Comparison of ENCODE assay signal across 14 mouse cellular contexts in genomic region chr4:57258159-57259035, GRCm38 (mm10). TPM values are rescaled to one million over a fixed set of nuclear protein-coding genes. Genes with fewer than 3 reads are reported as not detected.
A peak's percentile ranks its signal among the peaks of the same experiment; 100 is the strongest.
DNase-seq lines count a peak whose midpoint lies in the region; ATAC-seq and TF ChIP-seq lines count a peak whose summit lies in the region.
"Had no signal": no experiment of that assay in that cellular context is flagged by ENCODE, and none has a peak within 500 bp of the region (broad histone marks: within the 10 kb centered on the region; RNA-seq: fewer than 3 reads in every experiment).

No protein-coding gene starts in this region.

- no peaks in the 10 kb centered on the region for H3K9me3 ChIP-seq in kidney, embryonic 16.5 days (ENCODE audit: low read length)
- no peaks in the 10 kb centered on the region for H3K9me3 ChIP-seq in embryonic facial prominence, embryonic 12.5 days
- H3K9me3 ChIP-seq in hindbrain, embryonic 15.5 days: no peaks in the 10 kb centered on the region
- H3K9me3 ChIP-seq in midbrain, postnatal 0 days (ENCODE audit: low read length): no peaks in the 10 kb centered on the region
- no peaks in the 10 kb centered on the region for H3K9me3 ChIP-seq in liver, embryonic 11.5 days (ENCODE audit: control insufficient read depth, low read length)

- H3K9ac ChIP-seq in kidney, embryonic 16.5 days (replicated peaks; ENCODE audit: low read length): no peak overlapping the region
- no peak overlapping the region for H3K9ac ChIP-seq in embryonic facial prominence, embryonic 12.5 days
- no peak overlapping the region for H3K9ac ChIP-seq in hindbrain, embryonic 15.5 days
- H3K9ac ChIP-seq in midbrain, postnatal 0 days (replicated peaks; ENCODE audit: low read length, poor library complexity, severe bottlenecking): no peak overlapping the region
- H3K9ac ChIP-seq in liver, embryonic 11.5 days (ENCODE audit: low read depth, low read length): no peak overlapping the region
- H3K9ac ChIP-seq: lung, embryonic 14.5 days had no signal

- no peak overlapping the region for H3K4me3 ChIP-seq in kidney, embryonic 16.5 days (ENCODE audit: low read length)
- no peak overlapping the region for H3K4me3 ChIP-seq in embryonic facial prominence, embryonic 12.5 days
- no peak overlapping the region for H3K4me3 ChIP-seq in hindbrain, embryonic 15.5 days
- no peak overlapping the region for H3K4me3 ChIP-seq in midbrain, postnatal 0 days (ENCODE audit: low read depth, low read length)
- no peak overlapping the region for H3K4me3 ChIP-seq in cerebellum, adult 2 months (replicated peaks; ENCODE audit: insufficient read depth, low read depth, low read length)
- H3K4me3 ChIP-seq in liver, embryonic 11.5 days (ENCODE audit: low read depth, low read length): no peak overlapping the region
- H3K4me3 ChIP-seq: erythroblast, embryonic 14.5 days had no signal

- peaks cover 9% of the 10 kb centered on the region; the same call in 1 of the 2 replicates for H3K4me1 ChIP-seq in kidney, embryonic 16.5 days (ENCODE audit: insufficient read depth, low read length)
- H3K4me1 ChIP-seq in embryonic facial prominence, embryonic 12.5 days: peaks cover 29% of the 10 kb centered on the region
- H3K4me1 ChIP-seq in hindbrain, embryonic 15.5 days (replicated peaks): peaks cover 10% of the 10 kb centered on the region
- no peaks in the 10 kb centered on the region for H3K4me1 ChIP-seq in midbrain, postnatal 0 days (ENCODE audit: insufficient read depth, low read length)
- H3K4me1 ChIP-seq in cerebellum, adult 2 months (ENCODE audit: control insufficient read depth, insufficient read depth, low read length): peaks cover 15% of the 10 kb centered on the region
- no peaks in the 10 kb centered on the region; the same call in 1 of the 2 replicates for H3K4me1 ChIP-seq in liver, embryonic 11.5 days (replicated peaks; ENCODE audit: control insufficient read depth, insufficient read depth, low read length)

- ATAC-seq in kidney, embryonic 16.5 days (ENCODE audit: low FRiP score, low TSS enrichment): peak; percentile 53; the same call in 1 of the 2 replicates
- ATAC-seq in embryonic facial prominence, embryonic 12.5 days (ENCODE audit: insufficient number of reproducible peaks, insufficient read depth, low FRiP score, low TSS enrichment): no peak
- ATAC-seq in hindbrain, embryonic 15.5 days (ENCODE audit: low FRiP score, low read depth): peak; percentile 67; the same call in 1 of the 2 replicates
- ATAC-seq in midbrain, postnatal 0 days (ENCODE audit: low FRiP score): peak; percentile 38; the same call in 1 of the 2 replicates
- no peak for ATAC-seq in liver, embryonic 11.5 days (replicated peaks; ENCODE audit: low FRiP score)
- ATAC-seq: CD4-positive, CD25-positive, alpha-beta regulatory T cell, adult 4 months had no signal

- 36% methylated on average over 14 of the region's 14 CpGs for WGBS in kidney, embryonic 16.5 days
- WGBS in embryonic facial prominence, embryonic 12.5 days: 29% methylated on average over 14 of the region's 14 CpGs
- 35% methylated on average over 14 of the region's 14 CpGs for WGBS in hindbrain, embryonic 15.5 days
- WGBS in midbrain, postnatal 0 days: 26% methylated on average over 14 of the region's 14 CpGs
- 74% methylated on average over 14 of the region's 14 CpGs for WGBS in cerebellum, adult 2 months
- 56% methylated on average over 14 of the region's 14 CpGs for WGBS in liver, embryonic 11.5 days

- no peak overlapping the region for H3K4me2 ChIP-seq in kidney, embryonic 16.5 days (replicated peaks; ENCODE audit: low read depth, low read length)
- no peak overlapping the region for H3K4me2 ChIP-seq in embryonic facial prominence, embryonic 12.5 days (replicated peaks)
- no peak overlapping the region for H3K4me2 ChIP-seq in hindbrain, embryonic 15.5 days
- H3K4me2 ChIP-seq in midbrain, postnatal 0 days (ENCODE audit: low read depth, low read length, poor library complexity, severe bottlenecking): no peak overlapping the region
- H3K4me2 ChIP-seq in liver, embryonic 11.5 days: no peak overlapping the region
- H3K4me2 ChIP-seq: heart, embryonic 11.5 days; lung, embryonic 14.5 days had no signal

- peaks cover 10% of the 10 kb centered on the region; the same call in 1 of the 2 replicates for H3K36me3 ChIP-seq in kidney, embryonic 16.5 days (ENCODE audit: insufficient read depth, low read length)
- no peaks in the 10 kb centered on the region for H3K36me3 ChIP-seq in embryonic facial prominence, embryonic 12.5 days
- no peaks in the 10 kb centered on the region for H3K36me3 ChIP-seq in hindbrain, embryonic 15.5 days
- no peaks in the 10 kb centered on the region; the same call in 1 of the 2 replicates for H3K36me3 ChIP-seq in midbrain, postnatal 0 days (ENCODE audit: insufficient read depth, low read length)
- H3K36me3 ChIP-seq in liver, embryonic 11.5 days (ENCODE audit: control insufficient read depth, insufficient read depth, low read length): peaks cover 2% of the 10 kb centered on the region; the same call in 1 of the 2 replicates

- TF ChIP-seq CTCF in midbrain, postnatal 0 days (IDR thresholded peaks at IDR 0.05): no peak
- no peak for TF ChIP-seq CTCF in cerebellum, adult 2 months (IDR thresholded peaks at IDR 0.05; ENCODE audit: borderline replicate concordance, insufficient read depth, low read depth, low read length)

- no peaks in the 10 kb centered on the region for H3K27me3 ChIP-seq in kidney, embryonic 16.5 days (ENCODE audit: insufficient read depth, low read length)
- no peaks in the 10 kb centered on the region for H3K27me3 ChIP-seq in embryonic facial prominence, embryonic 12.5 days
- H3K27me3 ChIP-seq in hindbrain, embryonic 15.5 days: no peaks in the 10 kb centered on the region
- H3K27me3 ChIP-seq in midbrain, postnatal 0 days (ENCODE audit: insufficient read depth, low read length): no peaks in the 10 kb centered on the region
- H3K27me3 ChIP-seq in cerebellum, adult 2 months (ENCODE audit: control insufficient read depth, insufficient read depth, low read length): no peaks in the 10 kb centered on the region
- H3K27me3 ChIP-seq in liver, embryonic 11.5 days (replicated peaks; ENCODE audit: control insufficient read depth, insufficient read depth, low read length): no peaks in the 10 kb centered on the region

- TF ChIP-seq POLR2A in cerebellum, adult 2 months (IDR thresholded peaks at IDR 0.05; ENCODE audit: borderline replicate concordance, insufficient read depth, low read length): no peak

- peak overlapping the region; percentile 11; the same call in 1 of the 2 replicates for H3K27ac ChIP-seq in kidney, embryonic 16.5 days (ENCODE audit: low read length)
- peak overlapping the region; percentile 77 for H3K27ac ChIP-seq in embryonic facial prominence, embryonic 12.5 days
- no peak overlapping the region; the same call in 1 of the 2 replicates for H3K27ac ChIP-seq in hindbrain, embryonic 15.5 days (replicated peaks)
- 0 out of 2 replicates have a peak overlapping the region, but pooled peaks have one; percentile 21 for H3K27ac ChIP-seq in midbrain, postnatal 0 days (ENCODE audit: low read depth, low read length)
- H3K27ac ChIP-seq in cerebellum, adult 2 months (ENCODE audit: insufficient read depth, low read length): no peak overlapping the region
- H3K27ac ChIP-seq in liver, embryonic 11.5 days (ENCODE audit: low read depth, low read length): no peak overlapping the region

- DNase-seq in kidney, adult 9 months: no peak
- DNase-seq in midbrain, postnatal 0 days (ENCODE audit: low spot score): peak; percentile 35
- DNase-seq in cerebellum, adult 2 months: no peak
- DNase-seq in adrenal gland, adult 2 months: no peak
- no peak for DNase-seq in liver, embryonic 11.5 days (ENCODE audit: low spot score)
- DNase-seq: kidney, adult 11 months; lung, embryonic 14.5 days; right cerebral cortex, postnatal 14 days had no signal

RNA-seq across cellular contexts. Expression of gene Ptpn3, which starts 43.2 kb away (rescaled TPM):
- polyA plus RNA-seq in kidney, embryonic 16.5 days (2015; fragmentation: Nextera tagmentation; extraction: Ambion mirVana): 9.0 and 9.3 TPM in 2 replicates
- 3.7 and 6.4 TPM in 2 replicates for polyA plus RNA-seq in embryonic facial prominence, embryonic 12.5 days (2016; fragmentation: Nextera tagmentation; extraction: Ambion mirVana)
- polyA plus RNA-seq in hindbrain, embryonic 15.5 days (2015; fragmentation: Nextera tagmentation; extraction: Ambion mirVana): 3.7 and 4.0 TPM in 2 replicates
- 6.2 and 12.8 TPM in 2 replicates for total RNA-seq in midbrain, postnatal 0 days (2014; rRNA removed)
- 1.4 and 1.9 TPM in 2 replicates for polyA plus RNA-seq in midbrain, postnatal 0 days (2015; fragmentation: Nextera tagmentation; extraction: Ambion mirVana)
- 13.5 and 14.6 TPM in 2 replicates for polyA plus RNA-seq in cerebellum, adult 2 months (2012; rRNA removed)
- total RNA-seq in adrenal gland, adult 2 months (2021): 10 to 100 TPM; 24.2 to 36.4 TPM
- 5.3 and 9.0 TPM in 2 replicates for polyA plus RNA-seq in adrenal gland, adult 2 months (2012; rRNA removed)
- polyA plus RNA-seq in liver, embryonic 11.5 days (2014; fragmentation: Nextera tagmentation; extraction: Ambion mirVana): 0.68 and 0.89 TPM in 2 replicates
- polyA plus RNA-seq: erythroblast, embryonic 14.5 days had no signal

Comparison
In these comparisons a context has a peak if more than half of its experiments do, and no peak if none do; other contexts are left out.
1. ATAC-seq: peak in kidney, embryonic 16.5 days (single experiment), hindbrain, embryonic 15.5 days (single experiment) and midbrain, postnatal 0 days (single experiment); none in embryonic facial prominence, embryonic 12.5 days (single experiment) and liver, embryonic 11.5 days (single experiment).
2. H3K27ac ChIP-seq: peak in kidney, embryonic 16.5 days (single experiment), embryonic facial prominence, embryonic 12.5 days (single experiment) and midbrain, postnatal 0 days (single experiment); none in hindbrain, embryonic 15.5 days (single experiment), cerebellum, adult 2 months (single experiment) and liver, embryonic 11.5 days (single experiment).